In genomic region chr12:100226073-100226472, GRCm38 (mm10) we compare ENCODE assay signal across 20 mouse cellular contexts. TPM values are rescaled to one million over a fixed set of nuclear protein-coding genes. Genes with fewer than 3 reads are reported as not detected.
DNase-seq lines count a peak whose midpoint lies in the region; ATAC-seq and TF ChIP-seq lines count a peak whose summit lies in the region.
"Had no signal": no experiment of that assay in that cellular context is flagged by ENCODE, and none has a peak within 500 bp of the region (broad histone marks: within the 10 kb centered on the region; RNA-seq: fewer than 3 reads in every experiment).

No protein-coding gene starts in this region.

- TF ChIP-seq CTCF in midbrain, postnatal 0 days (IDR thresholded peaks at IDR 0.05) = no peak
- no peak for TF ChIP-seq CTCF in forebrain, postnatal 0 days (IDR thresholded peaks at IDR 0.05; ENCODE audit: low read depth)

- WGBS in midbrain, embryonic 10.5 days = 84% methylated on average over 5 of the region's 5 CpGs
- WGBS in midbrain, postnatal 0 days = 70% methylated on average over 5 of the region's 5 CpGs
- 57% methylated on average over 5 of the region's 5 CpGs for WGBS in forebrain, postnatal 0 days
- WGBS in midbrain, embryonic 15.5 days = 70% methylated on average over 5 of the region's 5 CpGs

- peak overlapping the region; percentile 82 for H3K27ac ChIP-seq in midbrain, embryonic 10.5 days (replicated peaks)
- H3K27ac ChIP-seq in midbrain, postnatal 0 days (ENCODE audit: low read depth, low read length) = no peak overlapping the region; the same call in 1 of the 2 replicates
- H3K27ac ChIP-seq in forebrain, postnatal 0 days (ENCODE audit: low read depth, low read length) = 0 out of 2 replicates have a peak overlapping the region, but pooled peaks have one; percentile 57
- peak overlapping the region; percentile 51; the same call in 1 of the 2 replicates for H3K27ac ChIP-seq in midbrain, embryonic 15.5 days
- H3K27ac ChIP-seq: embryonic facial prominence, embryonic 15.5 days; heart, embryonic 10.5 days; limb, embryonic 12.5 days; liver, embryonic 13.5 days; lung, embryonic 15.5 days; macrophage had no signal

- H3K4me1 ChIP-seq in midbrain, embryonic 10.5 days = peaks cover 73% of the 10 kb centered on the region
- H3K4me1 ChIP-seq in midbrain, postnatal 0 days (ENCODE audit: insufficient read depth, low read length) = peaks cover 25% of the 10 kb centered on the region
- peaks cover 47% of the 10 kb centered on the region for H3K4me1 ChIP-seq in forebrain, postnatal 0 days (ENCODE audit: insufficient read depth)
- peaks cover 61% of the 10 kb centered on the region for H3K4me1 ChIP-seq in midbrain, embryonic 15.5 days
- H3K4me1 ChIP-seq: liver, embryonic 13.5 days had no signal

- DNase-seq in cerebellum, adult 11-12 months = peak; percentile 1
- no peak for DNase-seq in cerebellum, postnatal 10 days
- DNase-seq in midbrain, embryonic 10.5 days (ENCODE audit: low spot score) = no peak
- no peak for DNase-seq in midbrain, postnatal 0 days (ENCODE audit: low spot score)
- no peak for DNase-seq in forebrain, postnatal 0 days
- DNase-seq in urinary bladder, adult 2 months (ENCODE audit: low spot score) = no peak
- DNase-seq in thymus, postnatal 4 days = no peak
- DNase-seq: cerebellum, adult 11 months; gastrocnemius, postnatal 36 days; heart, postnatal 10 days; kidney, adult 9 months; kidney, postnatal 36 days; liver, embryonic 13.5 days had no signal

- no peak overlapping the region for H3K9ac ChIP-seq in midbrain, postnatal 0 days (replicated peaks; ENCODE audit: low read length, poor library complexity, severe bottlenecking)
- H3K9ac ChIP-seq in forebrain, postnatal 0 days = no peak overlapping the region
- no peak overlapping the region for H3K9ac ChIP-seq in midbrain, embryonic 15.5 days
- H3K9ac ChIP-seq: embryonic facial prominence, embryonic 15.5 days; limb, embryonic 12.5 days; liver, embryonic 13.5 days; lung, embryonic 15.5 days had no signal

- no peaks in the 10 kb centered on the region for H3K36me3 ChIP-seq in midbrain, embryonic 10.5 days
- no peaks in the 10 kb centered on the region for H3K36me3 ChIP-seq in midbrain, postnatal 0 days (ENCODE audit: insufficient read depth, low read length)
- H3K36me3 ChIP-seq in forebrain, postnatal 0 days (ENCODE audit: insufficient read depth) = no peaks in the 10 kb centered on the region
- no peaks in the 10 kb centered on the region for H3K36me3 ChIP-seq in midbrain, embryonic 15.5 days (replicated peaks)
- H3K36me3 ChIP-seq: embryonic facial prominence, embryonic 15.5 days; heart, embryonic 10.5 days; limb, embryonic 12.5 days; liver, embryonic 13.5 days; lung, embryonic 15.5 days had no signal

- 0 out of 2 replicates have a peak, but pooled peaks cover 2% of the 10 kb centered on the region for H3K9me3 ChIP-seq in midbrain, embryonic 10.5 days (replicated peaks)
- H3K9me3 ChIP-seq in midbrain, postnatal 0 days (ENCODE audit: low read length) = no peaks in the 10 kb centered on the region
- no peaks in the 10 kb centered on the region for H3K9me3 ChIP-seq in forebrain, postnatal 0 days (ENCODE audit: low read length)
- H3K9me3 ChIP-seq in midbrain, embryonic 15.5 days = no peaks in the 10 kb centered on the region
- H3K9me3 ChIP-seq: embryonic facial prominence, embryonic 15.5 days; heart, embryonic 10.5 days; liver, embryonic 13.5 days; lung, embryonic 15.5 days had no signal

- no peak for ATAC-seq in midbrain, postnatal 0 days (ENCODE audit: low FRiP score)
- no peak for ATAC-seq in forebrain, postnatal 0 days
- ATAC-seq in midbrain, embryonic 15.5 days (replicated peaks) = no peak
- ATAC-seq: CD4-positive, CD25-positive, alpha-beta regulatory T cell, adult 4 months had no signal

- no peak overlapping the region for H3K4me3 ChIP-seq in midbrain, embryonic 10.5 days
- no peak overlapping the region for H3K4me3 ChIP-seq in midbrain, postnatal 0 days (ENCODE audit: low read depth, low read length)
- H3K4me3 ChIP-seq in forebrain, postnatal 0 days (ENCODE audit: low read depth, low read length) = no peak overlapping the region
- H3K4me3 ChIP-seq in midbrain, embryonic 15.5 days = no peak overlapping the region
- H3K4me3 ChIP-seq: embryonic facial prominence, embryonic 15.5 days; heart, embryonic 10.5 days; limb, embryonic 12.5 days; liver, embryonic 13.5 days; lung, embryonic 15.5 days had no signal

- H3K4me2 ChIP-seq in midbrain, postnatal 0 days (ENCODE audit: low read depth, low read length, poor library complexity, severe bottlenecking) = no peak overlapping the region
- no peak overlapping the region for H3K4me2 ChIP-seq in forebrain, postnatal 0 days (ENCODE audit: low read depth)
- no peak overlapping the region for H3K4me2 ChIP-seq in midbrain, embryonic 15.5 days
- H3K4me2 ChIP-seq: embryonic facial prominence, embryonic 15.5 days; limb, embryonic 12.5 days; liver, embryonic 13.5 days; lung, embryonic 15.5 days had no signal

- no peaks in the 10 kb centered on the region for H3K27me3 ChIP-seq in midbrain, embryonic 10.5 days (ENCODE audit: low read depth, poor library complexity, severe bottlenecking)
- H3K27me3 ChIP-seq in midbrain, postnatal 0 days (ENCODE audit: insufficient read depth, low read length) = no peaks in the 10 kb centered on the region
- no peaks in the 10 kb centered on the region for H3K27me3 ChIP-seq in forebrain, postnatal 0 days (ENCODE audit: insufficient read depth, low read length)
- H3K27me3 ChIP-seq in midbrain, embryonic 15.5 days (replicated peaks) = no peaks in the 10 kb centered on the region
- H3K27me3 ChIP-seq: embryonic facial prominence, embryonic 15.5 days; limb, embryonic 12.5 days; lung, embryonic 15.5 days had no signal

RNA-seq across cellular contexts. Expression of gene Calm1, which starts 26.8 kb away (rescaled TPM):
- 1,473 and 1,491 TPM in 2 replicates for polyA plus RNA-seq in midbrain, embryonic 10.5 days (2016; fragmentation: Nextera tagmentation; extraction: Ambion mirVana)
- 1,086 and 1,419 TPM in 2 replicates for total RNA-seq in midbrain, postnatal 0 days (2014; rRNA removed)
- 4,369 and 4,581 TPM in 2 replicates for polyA plus RNA-seq in midbrain, postnatal 0 days (2015; fragmentation: Nextera tagmentation; extraction: Ambion mirVana)
- 1,041 and 1,060 TPM in 2 replicates for total RNA-seq in forebrain, postnatal 0 days (2014; rRNA removed)
- polyA plus RNA-seq in forebrain, postnatal 0 days (2015; fragmentation: Nextera tagmentation; extraction: Ambion mirVana) = 4,009 and 4,204 TPM in 2 replicates
- polyA plus RNA-seq in midbrain, embryonic 15.5 days (2015; fragmentation: Nextera tagmentation; extraction: Ambion mirVana) = 2,307 and 2,436 TPM in 2 replicates
- polyA plus RNA-seq in urinary bladder, adult 2 months (2012; rRNA removed) = 289 and 307 TPM in 2 replicates
